In the genomic region with DNA sequence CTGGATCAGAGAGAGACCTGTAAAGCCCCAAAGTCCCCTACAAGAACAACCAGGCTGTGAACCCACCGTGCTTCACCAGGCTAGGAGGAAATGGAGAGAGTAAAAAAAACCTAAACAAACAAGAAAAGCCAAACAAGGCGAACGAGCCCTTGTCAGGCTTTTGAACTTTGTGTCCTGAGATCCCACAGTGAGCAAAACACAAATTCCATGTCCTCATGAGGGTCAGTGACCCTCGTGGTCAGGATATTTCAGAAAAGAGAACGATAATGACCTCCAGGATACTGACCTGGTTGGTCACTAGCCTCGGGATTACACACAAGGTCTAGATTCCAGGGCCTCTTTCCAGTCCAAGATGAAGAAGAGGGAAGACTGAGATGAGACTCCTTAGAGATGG, we compare ENCODE assay signal across 8 mouse cellular contexts. TPM values are rescaled to one million over a fixed set of nuclear protein-coding genes. Genes with fewer than 3 reads are reported as not detected.
DNase-seq lines count a peak whose midpoint lies in the region; ATAC-seq and TF ChIP-seq lines count a peak whose summit lies in the region.

No protein-coding gene starts in this region.

- H3K27me3 ChIP-seq in heart, embryonic 11.5 days (ENCODE audit: control insufficient read depth, insufficient read depth, low read length): no peaks in the 10 kb centered on the region
- H3K27me3 ChIP-seq in E14TG2a.4 (ENCODE audit: insufficient read depth, low read length): no peaks in the 10 kb centered on the region; the same call in 1 of the 2 replicates
- H3K27me3 ChIP-seq in forebrain, postnatal 0 days (ENCODE audit: insufficient read depth, low read length): no peaks in the 10 kb centered on the region
- no peaks in the 10 kb centered on the region for H3K27me3 ChIP-seq in liver, embryonic 15.5 days

- DNase-seq in heart, postnatal 36 days: no peak
- DNase-seq in forebrain, postnatal 0 days: no peak
- no peak for DNase-seq in adrenal gland, postnatal 14 days
- DNase-seq in right cerebral cortex, postnatal 25 days: no peak
- DNase-seq in adrenal gland, adult 8-10 months: no peak

- intact Hi-C loops in heart, postnatal 36 days (cut with DNase I): loop anchor here (1.0 to 2.0 kb wide), 2 partner anchors 119 to 329 kb away; a partner anchor contains a TSS

- no peak for TF ChIP-seq CTCF in E14TG2a.4 (conservative IDR thresholded peaks at IDR 0.05; ENCODE audit: low read length)
- TF ChIP-seq CTCF in forebrain, postnatal 0 days (IDR thresholded peaks at IDR 0.05; ENCODE audit: low read depth): no peak

- ATAC-seq in heart, embryonic 11.5 days (replicated peaks; ENCODE audit: insufficient number of reproducible peaks, low FRiP score, low TSS enrichment): no peak
- no peak for ATAC-seq in forebrain, postnatal 0 days
- ATAC-seq in liver, embryonic 15.5 days (ENCODE audit: insufficient read depth): peak; percentile 3; the same call in 1 of the 2 replicates

- H3K36me3 ChIP-seq in heart, embryonic 11.5 days (ENCODE audit: control insufficient read depth, insufficient read depth, low read length): no peaks in the 10 kb centered on the region
- no peaks in the 10 kb centered on the region for H3K36me3 ChIP-seq in E14TG2a.4 (ENCODE audit: insufficient read depth, low read length)
- H3K36me3 ChIP-seq in forebrain, postnatal 0 days (ENCODE audit: insufficient read depth): no peaks in the 10 kb centered on the region
- H3K36me3 ChIP-seq in liver, embryonic 15.5 days (replicated peaks): no peaks in the 10 kb centered on the region

- H3K4me3 ChIP-seq in heart, embryonic 11.5 days (ENCODE audit: low read depth, low read length): peak overlapping the region; percentile 75
- H3K4me3 ChIP-seq in E14TG2a.4 (replicated peaks; ENCODE audit: low read length): peak overlapping the region; percentile 87; the same call in 1 of the 2 replicates
- peak overlapping the region; percentile 67 for H3K4me3 ChIP-seq in forebrain, postnatal 0 days (ENCODE audit: low read depth, low read length)
- peak overlapping the region; percentile 70 for H3K4me3 ChIP-seq in liver, embryonic 15.5 days (replicated peaks)

- 43% methylated on average over 6 of the region's 6 CpGs for WGBS in heart, embryonic 11.5 days (ENCODE audit: insufficient replicate concordance)
- 59% methylated on average over 6 of the region's 6 CpGs for WGBS in forebrain, postnatal 0 days
- 24% methylated on average over 6 of the region's 6 CpGs for WGBS in liver, embryonic 15.5 days (ENCODE audit: insufficient replicate concordance)

- H3K9me3 ChIP-seq in heart, embryonic 11.5 days (replicated peaks; ENCODE audit: control insufficient read depth, low read length): no peaks in the 10 kb centered on the region
- H3K9me3 ChIP-seq in E14TG2a.4 (ENCODE audit: low read length): peaks cover 10% of the 10 kb centered on the region
- H3K9me3 ChIP-seq in forebrain, postnatal 0 days (ENCODE audit: low read length): no peaks in the 10 kb centered on the region
- H3K9me3 ChIP-seq in liver, embryonic 15.5 days (replicated peaks): no peaks in the 10 kb centered on the region

- no peaks in the 10 kb centered on the region for H3K4me1 ChIP-seq in heart, embryonic 11.5 days (ENCODE audit: control insufficient read depth, insufficient read depth, low read length)
- peaks cover 11% of the 10 kb centered on the region for H3K4me1 ChIP-seq in E14TG2a.4 (replicated peaks; ENCODE audit: low read depth, low read length)
- H3K4me1 ChIP-seq in forebrain, postnatal 0 days (ENCODE audit: insufficient read depth): no peaks in the 10 kb centered on the region
- H3K4me1 ChIP-seq in liver, embryonic 15.5 days (replicated peaks): peaks cover 50% of the 10 kb centered on the region

- peak overlapping the region; percentile 87 for H3K4me2 ChIP-seq in heart, embryonic 11.5 days
- H3K4me2 ChIP-seq in forebrain, postnatal 0 days (ENCODE audit: low read depth): peak overlapping the region; percentile 83
- peak overlapping the region; percentile 92 for H3K4me2 ChIP-seq in liver, embryonic 15.5 days

- H3K9ac ChIP-seq in heart, embryonic 11.5 days (ENCODE audit: low read depth, low read length): peak overlapping the region; percentile 39; the same call in 1 of the 2 replicates
- peak overlapping the region; percentile 67 for H3K9ac ChIP-seq in forebrain, postnatal 0 days
- 0 out of 2 replicates have a peak overlapping the region, but pooled peaks have one; percentile 32 for H3K9ac ChIP-seq in liver, embryonic 15.5 days

- H3K27ac ChIP-seq in heart, embryonic 11.5 days (ENCODE audit: low read depth, low read length): no peak overlapping the region
- H3K27ac ChIP-seq in forebrain, postnatal 0 days (ENCODE audit: low read depth, low read length): no peak overlapping the region
- H3K27ac ChIP-seq in liver, embryonic 15.5 days (replicated peaks): peak overlapping the region; percentile 54; the same call in 1 of the 2 replicates

RNA-seq across cellular contexts. Expression of a gene that starts 0.4 kb away (rescaled TPM):
- 4.3 and 4.4 TPM in 2 replicates for polyA plus RNA-seq in heart, embryonic 11.5 days (2014; fragmentation: Nextera tagmentation; extraction: Ambion mirVana)
- total RNA-seq in heart, postnatal 36 days (2021): 1 to 10 TPM; 2.0 to 2.7 TPM
- 15.8 and 16.4 TPM in 2 replicates for total RNA-seq in forebrain, postnatal 0 days (2014; rRNA removed)
- 19.6 and 19.9 TPM in 2 replicates for polyA plus RNA-seq in forebrain, postnatal 0 days (2015; fragmentation: Nextera tagmentation; extraction: Ambion mirVana)
- polyA plus RNA-seq in liver, embryonic 15.5 days (2015; fragmentation: Nextera tagmentation; extraction: Ambion mirVana): 1.3 and 1.6 TPM in 2 replicates
- total RNA-seq in adrenal gland, postnatal 14 days (2021): 11.4 and 13.9 TPM in 2 replicates
- total RNA-seq in adrenal gland, adult 8-10 months (2022): 10 to 100 TPM; 10.9 to 18.3 (median 15.1) TPM
